Mouse (Mus musculus): ENCODE measurements around the gene Cpeb4. TPM values are rescaled to one million over a fixed set of nuclear protein-coding genes. Genes with fewer than 3 reads are reported as not detected.
A peak's percentile ranks its signal among the peaks of the same experiment; 100 is the strongest.
"Not testable (repeated sequence)": the region's sequence is repeated elsewhere in the genome, so short reads cannot be mapped to it uniquely, and the experiment has no call there.

The Cpeb4 gene
- polyA plus RNA-seq, 1 experiment from 2014 or later: 2.3 TPM

DNA sequence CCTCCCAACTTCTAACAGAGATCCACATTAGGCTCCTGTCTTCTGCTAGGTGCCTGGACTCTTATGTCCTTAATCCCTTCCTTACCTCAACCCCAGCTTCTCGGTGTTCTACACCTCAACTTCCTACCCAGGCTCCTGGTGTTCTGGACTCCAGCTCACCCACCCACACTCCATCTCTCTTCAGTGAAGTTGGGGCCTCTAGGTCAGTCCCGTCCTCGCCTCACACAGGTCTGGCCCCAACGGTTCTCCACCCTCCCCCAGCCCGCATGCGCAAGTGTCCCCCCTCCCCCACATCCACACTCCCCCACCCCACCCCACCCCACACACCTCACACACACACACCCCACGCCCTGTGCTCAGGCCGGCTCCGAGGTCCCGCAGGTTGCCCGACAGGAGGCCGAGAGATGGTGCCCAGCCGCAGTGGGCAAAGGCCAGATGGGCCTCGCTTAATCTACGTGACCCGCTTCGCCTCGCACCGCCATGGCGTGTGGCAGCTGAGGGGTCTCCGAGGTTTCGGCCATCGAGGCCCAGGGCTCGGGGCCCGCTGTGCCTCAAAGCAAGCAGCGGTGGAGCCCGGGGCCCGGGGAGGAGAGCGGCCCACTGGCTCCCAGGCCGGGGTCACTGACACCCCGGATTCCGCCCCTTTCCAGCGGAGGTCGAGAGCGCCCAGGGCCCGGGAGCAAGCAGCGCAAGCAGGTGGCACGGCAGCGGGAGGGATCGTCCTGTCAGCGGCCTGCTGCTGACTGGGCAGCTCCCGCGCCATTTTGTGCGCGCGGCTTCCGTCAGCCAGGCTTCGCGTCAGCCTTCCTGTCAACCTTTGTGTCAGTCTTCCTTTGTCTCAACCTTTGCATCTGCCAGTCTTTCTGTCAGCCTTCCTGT is 93.5 kb downstream of the Cpeb4 start, which contains the start of gene 4930524B15Rik:
TSS of gene 4930524B15Rik (plus strand) at position 337 of the 879 bp plus-strand sequence.
- WGBS: 38% methylated on average over 49 of the region's 49 CpGs
- Histone ChIP-seq H3K27ac (no peak within 1 kb of the TSS), H3K27me3 (no peaks in the 10 kb centered on the region), H3K36me3 (no peaks in the 10 kb centered on the region), H3K4me1 (0 out of 2 replicates have a peak, but pooled peaks cover 3% of the 10 kb centered on the region), H3K4me2 (replicated peaks) (peak within 1 kb of the TSS; percentile 67), H3K4me3 (peak within 1 kb of the TSS; percentile 39), H3K9ac (peak within 1 kb of the TSS; percentile 65), H3K9me3 (no peaks in the 10 kb centered on the region)
- ATAC-seq (ENCODE audit: low FRiP score, low read depth): peak; percentile 57

DNA sequence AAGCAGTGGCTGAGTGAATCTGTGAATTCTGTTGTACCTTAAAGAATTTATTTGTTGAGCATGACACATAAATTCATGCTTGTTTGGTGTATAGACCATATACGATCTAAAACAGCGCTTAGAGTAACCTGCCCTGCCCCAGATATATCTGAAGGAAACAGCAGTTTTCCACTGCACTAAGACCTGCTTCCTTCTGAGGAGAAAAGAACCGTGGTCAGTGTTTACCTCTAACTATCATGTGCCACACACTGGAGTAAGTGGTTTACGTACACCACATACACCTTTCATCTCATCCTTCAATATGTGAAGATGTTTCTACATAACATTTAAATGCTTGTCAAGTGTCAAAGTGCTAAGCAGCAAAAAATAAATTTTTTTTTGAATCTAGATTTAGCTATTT is 102.1 kb downstream of the Cpeb4 start:
- Histone ChIP-seq H3K27ac (no peak overlapping the region), H3K9me3 (no peaks in the 10 kb centered on the region), H3K27me3 (no peaks in the 10 kb centered on the region), H3K4me3 (no peak overlapping the region), H3K4me1 (no peaks in the 10 kb centered on the region), H3K9ac (no peak overlapping the region), H3K4me2 (replicated peaks) (no peak overlapping the region), H3K36me3 (no peaks in the 10 kb centered on the region)
- ATAC-seq (ENCODE audit: low FRiP score, low read depth): no peak
- 82% methylated on average over 4 of the region's 4 CpGs for WGBS

DNA sequence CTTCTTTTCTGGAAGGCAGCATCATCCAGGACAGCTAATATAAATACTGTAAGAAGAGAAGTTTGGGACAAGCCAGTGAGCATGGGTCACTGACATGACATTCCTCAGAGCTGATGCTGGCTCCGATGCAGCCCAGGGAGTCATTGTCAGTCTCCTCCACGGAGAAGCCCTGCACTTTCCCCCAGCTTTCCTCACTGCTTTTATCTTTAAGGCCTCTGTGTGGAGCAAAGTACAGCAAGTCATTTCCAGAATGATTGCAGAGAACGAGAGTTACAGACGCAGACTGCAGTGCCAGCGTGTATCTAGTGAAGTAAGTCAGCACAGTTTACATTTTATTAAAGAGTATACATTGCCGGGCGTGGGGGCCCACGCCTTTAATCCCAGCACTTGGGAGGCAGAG is 102.8 kb downstream of the Cpeb4 start:
- Histone ChIP-seq H3K4me2 (replicated peaks) (no peak overlapping the region), H3K27ac (no peak overlapping the region), H3K4me3 (no peak overlapping the region), H3K36me3 (no peaks in the 10 kb centered on the region), H3K9ac (no peak overlapping the region), H3K4me1 (no peaks in the 10 kb centered on the region), H3K9me3 (no peaks in the 10 kb centered on the region), H3K27me3 (no peaks in the 10 kb centered on the region)
- WGBS: 58% methylated on average over 8 of the region's 8 CpGs
- ATAC-seq (ENCODE audit: low FRiP score, low read depth): no peak

DNA sequence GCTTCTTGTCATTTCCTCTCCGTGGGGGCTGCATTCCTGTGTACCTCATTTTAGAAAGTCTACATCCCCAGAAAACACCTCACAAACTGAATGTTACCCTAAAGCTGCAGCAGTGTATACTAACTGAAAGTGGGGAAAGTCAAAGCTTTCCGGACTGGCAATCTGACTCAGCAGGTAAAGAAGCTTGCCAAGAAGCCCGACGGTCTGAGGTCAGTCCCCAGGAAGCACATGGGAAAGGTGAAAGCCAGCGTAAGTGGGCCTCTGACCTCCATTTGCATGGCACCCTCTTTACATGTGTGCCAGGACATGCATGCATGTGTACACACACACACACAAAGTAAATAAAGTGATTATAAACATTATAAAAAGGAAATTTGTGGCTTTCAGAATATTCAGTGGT is 103.7 kb downstream of the Cpeb4 start:
- Histone ChIP-seq H3K4me2 (replicated peaks) (no peak overlapping the region), H3K9me3 (no peaks in the 10 kb centered on the region; the same call in 1 of the 2 replicates), H3K27ac (no peak overlapping the region), H3K4me1 (no peaks in the 10 kb centered on the region), H3K9ac (no peak overlapping the region), H3K4me3 (no peak overlapping the region), H3K27me3 (no peaks in the 10 kb centered on the region), H3K36me3 (no peaks in the 10 kb centered on the region)
- no peak for ATAC-seq (ENCODE audit: low FRiP score, low read depth)
- WGBS: 91% methylated on average over 5 of the region's 5 CpGs

DNA sequence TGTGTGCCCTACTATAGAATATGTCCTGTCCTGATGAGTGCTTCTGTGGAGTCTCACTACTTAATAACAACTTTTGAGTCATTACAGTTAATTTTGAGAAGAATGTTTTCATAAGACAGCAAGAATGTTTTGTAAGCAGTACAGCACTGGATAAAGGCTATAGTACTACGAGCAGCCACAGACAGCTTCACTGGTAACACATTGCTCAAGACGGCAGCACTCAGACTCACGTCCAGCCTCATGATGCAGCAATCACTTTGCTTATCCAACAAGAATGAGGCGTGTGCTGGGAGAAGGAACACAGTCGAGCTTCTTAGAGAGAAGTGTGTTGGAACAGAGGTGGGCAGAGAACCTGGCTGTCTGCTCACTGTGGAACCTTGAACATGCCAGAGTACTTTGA is 104.1 kb downstream of the Cpeb4 start:
- WGBS: 71% methylated on average over 5 of the region's 5 CpGs
- H3K4me1 ChIP-seq: no peaks in the 10 kb centered on the region
- H3K9me3 ChIP-seq: peaks cover under 1% of the 10 kb centered on the region; the same call in 1 of the 2 replicates
- no peak overlapping the region for H3K27ac ChIP-seq
- H3K4me3 ChIP-seq: no peak overlapping the region
- no peak overlapping the region for H3K9ac ChIP-seq
- H3K27me3 ChIP-seq: no peaks in the 10 kb centered on the region
- H3K4me2 ChIP-seq (replicated peaks): no peak overlapping the region
- ATAC-seq (ENCODE audit: low FRiP score, low read depth): no peak
- no peaks in the 10 kb centered on the region for H3K36me3 ChIP-seq

DNA sequence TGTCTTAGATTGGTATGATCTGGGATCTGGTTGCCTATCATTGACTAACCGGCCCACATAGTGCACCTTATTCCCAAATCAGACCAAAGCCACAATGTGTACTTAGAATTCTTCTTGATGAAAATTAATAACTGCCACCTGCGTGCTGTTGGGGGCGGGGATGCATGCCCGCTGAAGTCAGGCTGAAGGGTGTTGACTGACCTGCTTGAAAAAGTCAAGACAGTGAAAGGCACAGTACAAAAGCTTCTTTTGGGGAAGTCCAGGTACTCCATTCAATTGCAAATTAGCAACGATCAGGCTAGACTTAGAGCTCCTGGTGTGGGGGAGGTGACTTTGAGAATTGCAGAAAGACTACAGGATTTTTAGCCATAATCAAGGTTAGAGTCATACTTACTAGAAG is 108.1 kb downstream of the Cpeb4 start:
- H3K4me1 ChIP-seq; H3K36me3 ChIP-seq; H3K9me3 ChIP-seq; H3K27ac ChIP-seq; H3K4me2 ChIP-seq (replicated peaks); H3K27me3 ChIP-seq; H3K9ac ChIP-seq; H3K4me3 ChIP-seq; ATAC-seq (ENCODE audit: low FRiP score, low read depth): not testable (repeated sequence)
- 90% methylated on average over 5 of the region's 5 CpGs for WGBS

DNA sequence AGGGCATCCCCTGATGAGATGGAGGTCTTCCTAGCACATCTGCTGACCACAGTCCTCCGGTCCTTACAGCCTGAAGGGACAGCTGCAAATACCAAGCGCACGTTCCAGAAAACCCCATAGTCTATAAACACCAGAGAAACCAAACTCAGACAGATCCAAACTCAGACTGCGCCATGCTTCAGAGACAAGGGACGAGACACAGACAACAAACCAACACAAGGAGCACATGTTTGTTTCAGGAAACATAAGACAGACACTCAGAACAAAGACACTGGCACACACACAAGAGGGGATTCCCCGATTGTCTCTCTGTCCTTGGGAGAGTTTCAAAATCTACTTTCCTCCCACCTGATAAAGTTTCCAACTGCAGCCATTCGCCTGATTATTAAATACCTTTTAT is 109.8 kb downstream of the Cpeb4 start:
- H3K9me3 ChIP-seq: peaks cover 6% of the 10 kb centered on the region; the same call in 1 of the 2 replicates
- ATAC-seq (ENCODE audit: low FRiP score, low read depth): no peak
- no peak overlapping the region for H3K27ac ChIP-seq
- 81% methylated on average over 7 of the region's 7 CpGs for WGBS
- H3K9ac ChIP-seq: no peak overlapping the region
- no peaks in the 10 kb centered on the region for H3K36me3 ChIP-seq
- H3K4me3 ChIP-seq: no peak overlapping the region
- H3K4me2 ChIP-seq (replicated peaks): no peak overlapping the region
- no peaks in the 10 kb centered on the region for H3K4me1 ChIP-seq
- no peaks in the 10 kb centered on the region for H3K27me3 ChIP-seq

DNA sequence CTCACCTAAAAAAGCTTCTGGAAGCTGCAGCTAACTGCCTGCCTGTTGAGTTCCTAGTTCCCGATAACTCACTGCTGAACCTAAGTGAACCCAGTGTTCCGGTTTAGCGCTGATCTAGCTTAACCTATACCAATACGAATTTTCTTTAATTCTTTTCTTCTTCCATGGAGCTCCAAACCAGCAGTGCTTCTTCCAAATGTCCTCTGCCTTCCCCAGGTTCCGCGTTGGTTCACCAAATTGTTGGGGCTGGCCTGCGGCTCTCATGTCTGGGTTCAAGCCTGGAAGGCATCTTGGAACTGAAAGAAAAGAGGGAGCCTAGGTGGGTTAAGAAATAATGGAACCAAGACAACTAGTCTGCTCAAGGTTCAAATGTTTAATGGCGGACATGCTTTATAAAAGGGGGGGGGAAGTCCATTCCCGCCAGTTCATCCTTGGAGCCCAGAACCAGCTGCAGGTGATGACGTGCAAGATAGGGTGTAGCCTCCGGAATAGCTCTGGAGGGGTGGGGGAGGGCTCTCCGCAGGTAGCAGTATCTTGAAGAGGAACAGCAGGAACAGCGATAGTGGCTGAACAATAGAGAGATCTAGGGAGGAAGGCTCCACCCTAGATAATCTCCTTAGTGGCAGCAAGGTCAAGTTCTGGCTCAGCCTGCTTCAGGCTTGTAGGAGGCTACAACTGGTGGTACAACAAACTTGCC is 110.4 kb downstream of the Cpeb4 start:
- 87% methylated on average over 13 of the region's 13 CpGs for WGBS
- not testable (repeated sequence) for ATAC-seq (ENCODE audit: low FRiP score, low read depth); H3K27me3 ChIP-seq; H3K27ac ChIP-seq; H3K9me3 ChIP-seq; H3K36me3 ChIP-seq; H3K4me1 ChIP-seq; H3K4me2 ChIP-seq (replicated peaks); H3K4me3 ChIP-seq; H3K9ac ChIP-seq

DNA sequence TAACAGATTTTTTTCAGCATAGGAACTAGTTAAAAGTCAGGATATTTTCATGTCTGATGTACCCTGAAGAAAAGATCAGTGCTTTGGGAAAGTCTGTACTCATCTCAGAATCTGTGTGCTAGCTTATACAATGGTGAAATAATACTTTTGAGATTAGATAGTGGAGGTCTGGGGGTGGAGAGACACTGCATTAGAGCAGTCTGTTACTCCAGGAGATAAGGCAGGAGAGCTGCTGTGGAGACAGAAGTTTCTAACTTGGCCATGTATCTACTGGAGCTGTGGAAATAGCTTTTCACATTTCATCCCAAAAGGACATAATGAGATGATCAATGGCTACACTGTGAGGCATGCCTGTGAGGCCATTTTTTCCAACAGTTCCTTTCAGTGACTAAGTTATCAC is 111.2 kb downstream of the Cpeb4 start:
- no peaks in the 10 kb centered on the region for H3K27me3 ChIP-seq
- no peak overlapping the region for H3K27ac ChIP-seq
- H3K36me3 ChIP-seq: no peaks in the 10 kb centered on the region
- no peak for ATAC-seq (ENCODE audit: low FRiP score, low read depth)
- no peak overlapping the region for H3K4me2 ChIP-seq (replicated peaks)
- H3K9ac ChIP-seq: no peak overlapping the region
- peaks cover 6% of the 10 kb centered on the region; the same call in 1 of the 2 replicates for H3K9me3 ChIP-seq
- H3K4me1 ChIP-seq: no peaks in the 10 kb centered on the region
- H3K4me3 ChIP-seq: no peak overlapping the region

DNA sequence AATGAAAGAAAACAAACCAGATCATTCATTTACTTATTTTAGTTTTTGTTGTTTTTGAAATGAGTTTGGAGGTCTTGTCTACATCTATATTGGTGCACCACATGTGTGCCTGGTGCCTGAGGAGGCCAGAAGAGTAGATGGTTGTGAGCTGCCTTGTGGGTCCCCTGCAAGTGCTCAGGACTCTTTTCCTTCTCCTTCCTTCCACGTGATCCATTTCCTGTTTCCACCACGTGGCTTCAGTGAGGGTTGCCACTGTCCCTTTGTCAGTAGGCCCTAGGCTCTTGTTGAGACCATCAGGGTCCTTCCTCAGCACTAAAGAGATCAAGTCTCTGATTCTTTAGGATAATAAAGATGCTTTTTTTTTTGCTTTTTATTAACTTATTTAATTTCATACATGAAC is 112.8 kb downstream of the Cpeb4 start:
- no peaks in the 10 kb centered on the region for H3K27me3 ChIP-seq
- H3K9me3 ChIP-seq: peaks cover 6% of the 10 kb centered on the region; the same call in 1 of the 2 replicates
- no peak overlapping the region for H3K27ac ChIP-seq
- H3K9ac ChIP-seq: no peak overlapping the region
- no peaks in the 10 kb centered on the region for H3K36me3 ChIP-seq
- 62% methylated on average over 2 of the region's 2 CpGs for WGBS
- ATAC-seq (ENCODE audit: low FRiP score, low read depth): no peak
- no peak overlapping the region for H3K4me2 ChIP-seq (replicated peaks)
- H3K4me3 ChIP-seq: no peak overlapping the region
- no peaks in the 10 kb centered on the region for H3K4me1 ChIP-seq

All from limb, embryonic 13.5 days (tissue).